Mouse (Mus musculus) megakaryocyte, embryonic 14.5 days (primary cell): ENCODE data around the gene Slc7a1.

Experiments
- FLI1 ChIP-seq: IDR thresholded peaks from 2 replicates; pipeline ENCODE4 v1.6.1; 2012; ENCODE audit warnings: low read length, inconsistent platforms, mixed read lengths
- GATA1 ChIP-seq: IDR thresholded peaks from 3 replicates; pipeline ENCODE4 v1.6.1; 2012; ENCODE audit warnings: mixed read lengths, low read length, inconsistent platforms, borderline replicate concordance

- TF ChIP-seq GATA1 (no peak), FLI1 (no peak)
Observed at GRCm38 (mm10) chr5:148328982-148329381, 70.7 kb downstream of the Slc7a1 start.
